Mouse (Mus musculus) layer of hippocampus, adult 11-12 months (tissue): Measurements from ENCODE around the gene Plppr3.
A peak's percentile ranks its signal among the peaks of the same experiment; 100 is the strongest.
"Not testable (repeated sequence)": the region's sequence is repeated elsewhere in the genome, so short reads cannot be mapped to it uniquely, and the experiment has no call there.

Source experiments
- DNase-seq: peaks from one replicate; pipeline ENCODE4 v3.0.0; 2022; ENCODE audit warnings: low spot score

The Plppr3 gene

DNA sequence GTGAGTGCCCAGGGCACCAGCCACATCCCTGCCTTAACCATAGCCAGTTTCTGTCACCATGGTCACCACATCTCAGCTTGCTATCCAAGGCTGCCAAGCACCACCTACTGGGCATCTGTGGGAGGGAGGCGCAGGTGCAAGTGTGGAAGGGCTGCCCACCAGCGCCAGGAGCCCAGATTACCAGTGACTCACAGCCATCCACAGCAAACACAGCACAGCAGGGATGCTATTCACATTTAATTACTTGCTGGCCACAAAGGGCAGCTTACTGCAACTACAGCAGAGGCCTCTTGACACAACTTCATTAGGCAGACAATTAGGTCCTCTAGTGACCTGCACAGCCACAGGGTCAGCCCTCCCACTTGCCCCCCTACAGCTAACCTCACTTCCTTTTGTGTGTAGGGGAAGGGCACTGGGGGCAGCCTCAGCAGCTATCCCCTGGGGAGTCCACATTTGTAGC lies 26.5 kb upstream of the Plppr3 start:
- DNase-seq, result peak; percentile 81

DNA sequence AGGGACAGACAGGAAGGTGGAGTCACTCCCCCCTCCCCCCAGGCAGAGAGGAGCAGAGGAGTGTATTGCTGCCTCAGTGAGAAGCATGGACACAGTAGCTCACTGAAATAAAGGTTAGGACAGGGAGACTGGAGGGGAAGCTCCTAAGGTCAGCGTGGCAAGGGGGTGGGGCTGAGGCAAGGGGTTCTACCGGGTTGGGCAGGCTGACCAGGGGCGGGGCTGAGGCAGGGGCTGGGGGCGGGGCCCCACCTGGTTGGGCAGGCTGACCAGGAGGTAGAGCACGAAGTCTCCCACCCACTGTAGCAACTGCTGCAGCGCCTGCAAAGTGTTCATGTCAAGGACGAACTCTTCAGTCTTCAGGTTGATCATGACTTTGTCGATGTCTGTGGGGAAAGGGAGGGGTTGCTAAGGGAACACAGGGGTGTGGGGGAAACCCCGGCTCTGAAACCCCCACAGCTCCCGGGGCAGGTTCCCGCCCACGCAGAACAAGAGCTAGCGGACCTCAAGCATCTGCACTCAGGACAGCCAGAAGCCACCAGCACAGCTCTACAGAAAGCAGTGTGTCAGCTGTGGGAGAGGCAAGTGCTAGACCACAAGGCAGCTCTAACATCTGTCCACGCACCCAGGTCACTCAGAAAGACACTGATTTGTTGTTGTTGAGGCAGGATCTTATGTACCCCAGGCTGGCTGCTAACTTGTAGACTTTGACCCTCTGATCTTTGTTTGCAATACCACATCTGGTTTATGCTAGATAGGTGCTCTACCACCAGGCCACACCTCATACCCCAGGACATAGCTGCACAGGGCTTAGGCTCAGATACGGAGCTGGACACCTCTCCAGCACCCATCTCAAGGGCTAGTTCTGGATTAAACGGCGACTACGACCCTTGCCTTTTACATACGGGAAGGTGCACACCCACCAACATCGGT lies 23.1 kb upstream of the Plppr3 start:
- DNase-seq, result no peak

DNA sequence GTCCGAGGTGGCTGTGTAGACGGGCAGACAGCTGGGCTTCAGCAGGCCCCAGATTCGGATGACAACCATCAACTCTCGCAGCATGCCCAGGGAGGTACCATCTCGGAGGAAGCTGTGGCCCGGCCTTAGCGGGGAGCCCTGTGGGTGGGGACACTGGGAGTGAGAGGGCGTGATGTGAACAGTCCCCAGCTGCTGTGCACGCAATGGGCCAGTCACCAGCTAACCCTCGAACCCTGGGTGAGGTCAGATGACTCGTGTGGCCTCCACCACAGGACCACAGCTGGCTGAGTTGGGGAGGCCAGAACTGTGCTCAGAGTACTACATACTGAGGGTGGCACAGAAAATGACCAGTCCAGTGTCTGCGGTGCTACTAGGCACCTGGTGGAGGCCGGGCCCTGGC lies 22.4 kb upstream of the Plppr3 start:
- no peak for DNase-seq

DNA sequence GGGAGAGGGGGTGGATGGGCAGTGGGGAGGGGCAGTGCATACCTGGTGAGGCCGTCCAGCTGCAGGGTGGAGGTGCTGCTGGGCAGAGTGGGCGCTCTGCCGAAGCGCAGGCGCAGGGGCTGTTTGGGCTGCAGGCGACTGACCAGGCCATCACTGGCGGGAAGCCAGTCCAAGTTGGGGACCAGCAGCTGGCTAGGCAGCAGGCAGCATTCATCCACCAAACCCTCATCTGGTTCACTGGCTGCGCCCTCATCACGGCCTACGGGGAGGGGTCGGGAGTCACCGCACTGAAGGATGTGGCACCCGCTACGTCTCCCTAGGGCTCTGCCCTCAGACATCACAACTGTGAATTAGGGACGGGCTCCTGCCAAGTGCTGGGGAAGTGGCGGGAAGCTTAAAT lies 21.9 kb upstream of the Plppr3 start:
- DNase-seq, result no peak

DNA sequence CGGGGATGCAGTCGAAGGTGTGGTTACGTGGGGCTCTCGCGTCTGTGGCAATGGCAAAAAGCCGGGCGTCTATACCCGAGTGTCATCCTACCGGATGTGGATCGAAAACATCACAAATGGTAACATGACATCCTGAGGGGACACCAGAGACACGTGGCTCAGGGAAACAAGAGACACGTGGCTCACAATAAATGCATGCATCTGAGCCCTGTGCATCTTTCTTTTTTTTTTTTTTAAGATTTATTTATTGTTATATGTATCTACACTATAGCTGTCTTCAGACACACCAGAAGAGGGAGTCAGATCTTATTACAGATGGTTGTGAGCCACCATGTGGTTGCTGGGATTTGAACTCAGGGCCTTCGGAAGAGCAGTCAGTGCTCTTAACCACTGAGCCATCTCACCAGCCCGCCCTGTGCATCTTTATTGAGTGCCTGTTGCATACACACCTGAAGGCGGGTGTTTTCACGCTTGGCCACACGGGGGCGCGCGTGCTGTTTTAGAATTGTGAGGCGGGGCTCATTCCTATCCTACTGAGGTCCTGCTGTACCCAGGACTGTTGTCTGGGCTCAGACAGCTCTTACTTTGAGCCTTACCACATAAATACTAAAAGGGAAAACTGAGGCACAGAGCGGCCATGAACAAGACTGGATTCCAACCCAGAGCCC lies 18.2 kb upstream of the Plppr3 start:
- DNase-seq, result peak; percentile 82

DNA sequence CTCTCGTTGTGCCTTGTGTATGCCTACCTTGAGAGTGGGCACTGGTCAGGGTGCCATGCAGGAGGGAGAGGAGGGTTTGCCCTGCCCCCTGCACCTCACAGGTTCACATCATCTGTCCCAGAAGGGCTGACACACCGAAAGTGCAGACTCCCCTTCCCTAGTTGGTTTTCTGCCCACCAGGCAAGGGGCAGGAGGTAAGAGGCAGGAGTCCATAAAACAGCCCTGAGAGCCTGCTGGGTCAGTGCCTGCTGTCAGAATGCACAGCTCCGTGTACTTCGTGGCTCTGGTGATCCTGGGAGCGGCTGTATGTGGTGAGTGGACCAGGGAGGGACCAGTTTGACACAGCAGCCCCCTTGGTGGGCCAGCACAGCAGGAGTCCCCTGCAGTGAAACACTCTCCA lies 16.2 kb upstream of the Plppr3 start, which contains the start of gene Cfd:
Gene Cfd, plus strand, starts transcription at position 184 of the 400 bp plus-strand sequence.
- DNase-seq, result no peak

DNA sequence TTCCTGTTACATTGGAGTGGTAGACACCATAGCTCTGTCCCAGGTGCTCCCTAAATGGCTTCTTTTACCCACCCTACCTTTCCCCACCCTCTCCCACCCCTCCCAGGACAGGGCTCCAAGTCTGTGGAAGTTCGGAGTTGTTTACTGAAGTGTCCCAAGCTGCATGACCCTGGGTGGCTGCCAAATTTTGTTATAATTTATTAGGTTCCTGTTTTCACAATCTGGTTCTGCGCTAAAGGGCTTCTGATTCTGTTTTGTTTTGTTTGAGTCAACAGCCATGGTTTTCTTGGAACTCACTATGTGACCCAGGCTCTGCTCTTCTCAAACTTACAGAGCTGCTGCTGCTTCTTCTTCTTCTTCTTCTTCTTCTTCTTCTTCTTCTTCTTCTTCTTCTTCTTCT lies 15.0 kb upstream of the Plppr3 start:
- no peak for DNase-seq

DNA sequence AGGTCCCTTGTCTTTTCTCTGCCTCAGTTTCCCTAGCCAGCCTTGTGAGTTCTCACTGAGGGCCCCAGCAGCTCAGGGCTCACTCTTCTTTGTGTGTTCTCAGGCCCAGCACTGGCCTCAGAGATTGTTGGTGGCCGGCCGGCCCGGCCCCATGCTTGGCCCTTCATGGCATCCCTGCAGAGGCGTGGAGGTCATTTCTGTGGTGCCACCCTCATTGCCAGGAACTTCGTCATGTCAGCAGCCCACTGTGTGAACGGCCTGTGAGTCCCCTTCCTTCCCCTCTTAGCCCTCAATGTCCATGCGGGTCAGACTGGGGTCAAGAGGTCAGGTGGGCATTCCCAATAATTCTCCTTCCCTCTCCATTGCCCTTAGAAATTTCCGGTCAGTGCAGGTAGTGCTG lies 12.2 kb upstream of the Plppr3 start:
- DNase-seq, result no peak

DNA sequence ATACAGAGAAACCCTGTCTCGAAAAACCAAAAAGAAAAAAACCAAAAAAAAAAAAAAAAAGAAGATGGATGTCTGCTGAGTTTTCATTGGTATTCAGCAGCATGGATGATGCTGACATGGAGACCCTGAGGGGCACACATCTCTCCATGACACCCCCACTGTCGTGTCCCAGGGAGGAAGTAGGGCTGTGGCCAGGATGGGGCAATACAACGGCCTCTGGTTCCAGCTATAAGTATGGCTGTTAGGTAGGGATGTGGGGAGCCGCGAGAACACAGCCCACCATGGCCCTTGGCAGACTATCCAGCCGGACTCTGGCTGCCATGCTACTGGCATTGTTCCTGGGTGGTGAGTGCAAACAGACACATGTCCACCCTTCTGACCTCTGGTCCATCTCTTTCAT lies 11.6 kb upstream of the Plppr3 start, which contains the start of gene Elane:
Gene Elane, plus strand, starts transcription at position 194 of the 400 bp plus-strand sequence.
- DNase-seq, result no peak

DNA sequence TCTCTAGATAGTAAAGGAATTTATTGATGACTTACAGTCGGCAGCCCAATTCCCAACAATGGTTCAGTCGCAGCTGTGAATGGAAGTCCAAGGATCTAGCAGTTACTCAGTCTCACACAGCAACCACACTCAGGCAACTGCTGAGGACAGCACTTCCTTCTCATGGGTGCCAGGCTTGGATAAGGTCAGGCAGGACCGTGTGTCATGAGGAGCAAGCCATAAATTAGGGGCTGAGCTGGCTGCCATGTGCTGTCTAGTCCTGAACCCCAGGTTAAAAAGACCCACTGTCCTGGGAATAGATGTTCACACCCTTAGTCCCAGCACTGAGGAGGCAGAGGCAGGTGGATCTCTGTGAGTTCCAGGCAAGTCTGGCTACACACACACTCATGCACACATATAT lies 10.5 kb upstream of the Plppr3 start:
- not testable (repeated sequence) for DNase-seq

DNA sequence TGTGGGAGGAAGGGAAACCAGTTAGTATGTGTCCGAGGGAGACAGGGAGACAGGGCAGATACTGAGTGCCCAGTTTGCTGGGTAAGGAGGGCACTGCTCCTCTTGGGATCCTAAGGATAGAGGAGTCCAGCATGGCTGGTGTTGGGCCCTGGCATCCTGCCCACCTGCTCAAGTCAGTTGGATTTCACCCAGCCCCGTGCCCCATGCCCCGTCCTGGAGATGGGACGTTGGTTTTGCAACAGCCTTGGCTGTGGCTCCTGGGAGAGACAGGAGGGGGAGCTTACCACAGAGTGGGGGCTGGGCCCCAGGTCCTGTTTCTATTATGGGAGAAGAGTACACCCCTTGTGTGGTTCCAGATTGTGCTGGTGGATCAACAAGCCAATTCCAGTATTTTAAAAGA lies 10.0 kb upstream of the Plppr3 start:
- DNase-seq, result no peak

DNA sequence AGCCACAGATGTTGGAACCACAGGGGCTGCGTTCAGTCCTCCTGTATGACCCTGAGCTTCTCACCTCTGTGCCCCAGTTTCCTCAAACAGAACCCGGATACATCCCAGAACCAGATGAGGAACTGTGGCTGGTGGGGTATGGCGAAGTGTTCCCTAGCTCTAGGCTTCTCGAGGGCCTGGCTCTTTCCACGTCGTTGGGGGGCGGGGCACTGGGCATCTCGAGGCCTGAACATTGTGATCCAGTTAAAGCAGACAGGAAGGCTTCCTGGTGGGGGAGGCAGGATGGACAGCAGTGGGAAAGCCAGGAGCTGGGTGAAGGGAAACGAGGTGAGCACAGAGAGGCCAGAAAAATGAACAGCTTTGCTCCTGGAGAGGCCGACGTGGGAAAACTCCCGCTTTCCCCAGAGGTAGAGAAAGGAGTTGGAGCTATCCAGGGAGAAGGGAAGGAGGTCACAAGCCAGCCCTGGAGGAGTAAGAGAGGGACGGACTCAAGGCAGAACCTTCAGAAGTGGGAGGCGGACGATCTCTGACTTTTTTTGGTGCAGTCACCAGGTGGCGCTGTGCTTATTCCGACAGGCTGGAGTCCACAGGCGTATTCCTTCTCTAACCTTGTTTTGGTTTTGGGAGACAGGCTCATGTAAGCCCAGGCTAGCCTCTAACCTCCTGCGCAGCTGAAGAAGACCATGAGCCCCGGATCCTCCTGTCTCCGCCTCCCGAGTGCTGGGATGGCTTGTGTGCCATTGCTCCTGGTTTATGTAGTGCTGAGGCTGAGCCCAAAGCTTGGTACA lies 9.1 kb upstream of the Plppr3 start:
- DNase-seq, result peak; percentile 87

DNA sequence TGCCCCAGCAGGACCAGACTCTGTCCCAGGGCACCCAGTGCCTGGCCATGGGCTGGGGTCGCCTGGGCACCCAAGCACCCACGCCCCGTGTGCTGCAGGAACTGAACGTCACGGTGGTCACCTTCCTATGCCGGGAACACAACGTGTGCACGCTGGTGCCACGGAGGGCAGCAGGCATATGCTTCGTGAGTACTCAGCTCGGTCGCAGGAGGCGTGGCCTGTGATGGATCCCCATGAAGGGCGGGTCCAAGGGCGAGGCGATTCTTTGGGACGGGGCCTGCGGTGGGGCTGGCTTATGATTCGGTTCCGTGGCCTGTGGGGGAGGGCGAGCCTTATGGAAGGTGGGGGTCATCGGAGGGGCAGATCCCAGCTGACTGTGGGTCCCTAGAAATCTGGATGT lies 7.5 kb upstream of the Plppr3 start:
- no peak for DNase-seq

DNA sequence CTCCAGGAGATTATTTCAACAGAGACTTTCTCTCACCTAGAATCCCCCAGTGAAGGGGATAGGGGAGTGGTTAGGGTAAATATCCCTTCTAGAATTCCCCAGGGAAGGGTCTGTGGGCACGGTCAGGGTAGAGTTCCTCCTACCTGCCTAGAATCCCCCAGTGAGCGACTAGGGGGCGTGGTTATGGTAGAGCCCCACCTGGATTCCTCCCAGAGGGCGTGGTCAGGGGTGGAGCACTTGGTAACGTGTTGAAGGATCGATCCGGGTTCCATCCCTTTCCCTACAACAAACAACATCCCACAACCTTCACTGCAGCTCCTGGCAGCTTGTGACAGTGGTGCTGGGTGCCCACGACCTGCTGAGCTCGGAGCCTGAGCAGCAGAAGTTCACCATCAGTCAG lies 6.3 kb upstream of the Plppr3 start:
- no peak for DNase-seq

DNA sequence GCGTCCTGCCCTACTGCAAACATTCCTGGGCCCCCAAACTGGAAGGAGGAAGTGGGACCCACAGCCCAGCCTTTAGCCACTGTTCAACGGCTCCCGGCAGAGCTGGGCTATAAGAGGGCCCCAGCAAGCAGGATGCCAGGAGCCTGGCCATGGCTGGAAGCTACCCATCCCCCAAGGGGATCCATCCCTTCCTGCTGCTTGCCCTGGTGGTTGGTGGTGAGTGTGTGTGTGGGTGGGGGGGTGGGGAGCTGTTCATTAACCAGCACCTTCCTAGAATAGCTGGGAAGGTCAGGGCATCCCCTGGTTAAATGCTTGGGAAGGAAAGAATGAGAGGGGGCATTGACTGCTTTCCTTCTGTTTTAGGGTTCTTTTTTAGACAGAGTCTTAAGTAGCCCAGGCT lies 5.1 kb upstream of the Plppr3 start:
- no peak for DNase-seq

DNA sequence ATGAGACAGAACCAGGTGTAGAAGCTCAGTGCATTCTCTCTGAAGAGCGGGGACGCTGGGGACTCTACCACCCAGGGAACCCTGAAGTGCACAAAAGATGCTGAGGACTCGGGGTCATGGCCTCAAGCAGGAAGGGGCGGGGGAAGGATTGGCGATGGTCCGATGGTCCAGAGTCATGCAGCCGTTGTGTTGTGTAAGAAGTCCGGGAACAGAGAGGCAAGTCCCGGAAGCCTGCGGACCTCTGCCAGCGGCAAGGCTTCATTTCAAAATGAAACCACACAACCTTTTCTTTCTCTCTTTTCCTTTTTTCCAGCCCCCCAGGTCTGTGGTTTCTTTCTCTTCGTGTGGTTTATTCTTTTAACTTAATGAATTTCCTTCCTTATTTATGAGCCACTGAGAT lies 3.3 kb upstream of the Plppr3 start:
- DNase-seq, result no peak

DNA sequence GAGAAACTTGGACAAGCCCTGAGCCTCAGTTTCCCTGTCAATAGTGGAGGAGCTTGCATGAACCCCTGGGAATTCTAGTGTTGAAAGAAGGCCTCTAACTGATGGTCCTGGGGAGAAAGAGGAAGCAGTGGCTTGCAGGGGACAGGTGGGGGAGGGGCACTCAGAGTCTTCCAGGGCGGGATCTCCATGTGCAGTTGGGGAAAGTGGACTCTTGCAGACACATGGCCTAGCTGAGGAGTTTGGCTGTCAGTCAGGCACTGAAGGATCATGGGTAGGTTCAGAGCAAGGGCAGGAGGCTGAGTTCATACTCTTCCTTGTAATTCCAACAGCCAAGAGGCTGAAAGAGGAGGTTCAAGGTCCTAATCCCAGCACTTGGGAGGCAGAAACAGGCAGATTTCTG lies 2.7 kb upstream of the Plppr3 start:
- no peak for DNase-seq

DNA sequence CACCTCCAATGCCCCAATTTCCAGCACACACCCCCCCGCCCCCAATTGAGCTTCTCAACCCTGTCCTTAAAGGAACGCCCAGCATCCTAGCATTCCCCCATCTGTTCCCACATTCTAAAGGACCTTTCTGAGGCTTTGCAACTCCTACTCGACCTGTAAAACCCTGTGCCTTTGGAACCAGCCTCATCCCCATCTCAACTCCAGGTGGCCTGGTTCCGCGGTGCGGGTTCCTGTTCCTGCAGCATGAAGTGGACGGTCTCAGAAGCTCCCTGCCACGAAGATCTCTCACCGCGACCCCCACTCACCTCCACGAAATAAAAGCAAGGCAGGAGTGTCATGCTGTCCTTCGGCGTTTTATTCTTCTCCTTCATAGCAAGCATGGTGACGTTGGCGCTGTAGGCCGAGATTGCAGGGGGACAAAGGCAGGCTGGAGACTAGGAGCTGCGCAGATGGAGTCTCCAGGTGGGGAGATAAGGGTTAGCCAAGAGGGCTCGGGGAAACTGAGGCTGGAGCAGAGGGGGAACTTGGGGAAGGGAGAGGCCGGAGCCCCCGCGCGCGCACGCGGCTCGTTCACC lies 632 bp downstream of the Plppr3 start:
- DNase-seq, result no peak

DNA sequence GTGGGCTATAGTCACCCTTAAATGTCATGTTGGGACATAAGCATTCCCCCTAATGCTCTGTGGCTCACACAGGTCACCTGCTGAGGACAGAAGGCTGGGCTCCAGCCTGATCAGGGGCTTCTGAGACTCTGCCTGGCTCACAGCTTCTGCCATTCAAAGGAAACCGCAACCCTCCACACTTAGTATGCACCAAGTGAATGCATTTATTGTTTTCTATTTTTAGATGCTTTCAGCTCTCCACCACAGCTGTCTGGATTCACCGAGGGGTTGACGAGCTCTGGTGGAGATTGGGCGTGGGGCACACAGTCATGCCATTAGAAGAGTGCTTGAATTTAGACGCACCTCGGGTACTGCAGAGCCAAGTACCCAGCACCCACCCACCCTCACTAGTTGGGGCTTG lies 1.1 kb downstream of the Plppr3 start:
- DNase-seq, result no peak

DNA sequence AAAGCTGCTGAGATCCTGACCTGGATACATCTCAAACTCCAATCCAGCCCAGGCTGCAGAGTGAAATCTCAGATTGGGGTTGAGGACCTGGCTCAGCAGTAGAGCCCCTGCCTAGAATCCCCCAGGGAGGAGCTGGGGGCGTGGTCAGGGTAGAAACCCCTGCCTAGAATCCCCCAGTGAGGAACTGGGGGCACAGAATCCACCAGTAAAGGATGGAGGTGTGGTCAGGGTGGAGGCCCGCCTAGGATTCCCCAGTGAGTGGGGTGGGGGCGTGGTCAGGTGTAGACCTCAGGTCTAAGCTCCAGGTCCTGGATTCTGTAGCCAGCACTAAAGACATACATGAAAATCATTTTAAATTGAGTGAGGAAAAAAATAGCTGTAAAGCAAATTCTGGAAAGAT lies 1.6 kb downstream of the Plppr3 start:
- DNase-seq, result no peak

DNA sequence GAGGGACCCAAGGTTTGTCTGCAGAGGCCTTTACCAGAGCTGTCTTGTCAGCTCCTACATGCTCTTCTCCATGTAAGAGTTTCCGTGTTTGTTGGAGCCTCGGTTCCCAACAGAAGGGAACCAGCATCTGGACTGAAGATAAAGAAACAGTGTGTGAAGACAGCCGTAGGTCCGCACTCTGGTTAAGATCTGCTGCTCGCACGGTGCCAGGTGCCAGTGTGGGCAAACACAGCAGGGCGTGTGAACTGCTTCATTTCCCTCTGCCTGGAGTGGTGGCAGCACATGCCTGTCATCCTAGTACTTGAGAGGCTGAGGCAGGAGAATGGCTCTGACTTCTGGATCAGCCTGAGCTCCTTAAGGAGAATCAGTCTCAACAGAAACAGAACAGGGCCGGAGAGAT lies 2.6 kb downstream of the Plppr3 start:
- no peak for DNase-seq

DNA sequence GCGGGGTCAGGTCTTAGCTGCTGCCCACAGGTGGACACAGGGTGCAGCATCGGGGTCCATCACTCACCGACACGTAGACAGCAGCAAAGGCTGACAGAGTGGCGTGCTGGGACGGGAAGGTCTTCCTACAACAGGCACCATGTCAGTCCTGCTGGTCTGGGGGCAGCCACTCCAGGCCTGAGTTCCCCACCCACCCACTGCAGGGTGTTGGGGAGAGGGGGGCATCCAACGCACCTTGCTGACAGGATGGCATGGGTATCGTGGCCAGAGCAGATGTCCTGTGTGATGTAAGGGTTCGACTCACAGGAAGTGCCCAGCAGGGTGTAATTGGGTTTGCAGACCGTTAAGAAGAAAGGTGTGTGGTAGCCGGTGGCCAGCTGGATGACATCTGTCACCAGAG lies 7.8 kb downstream of the Plppr3 start:
- DNase-seq, result no peak
